Mouse (Mus musculus) liver, embryonic 16.5 days (tissue): ENCODE measurements around the gene Gm6993. TPM values are rescaled to one million over a fixed set of nuclear protein-coding genes. Genes with fewer than 3 reads are reported as not detected.

ENCODE experiments used
- ATAC-seq: fragments of 200-750 bp; cut with Nextera tagmentation; 2 replicates; pipeline ENCODE4 v1.8.0; 2017; ENCODE audit warnings: low read depth, mild to moderate bottlenecking, moderate number of reproducible peaks, moderate library complexity
- H3K27ac ChIP-seq: fragments of 300-500 bp; sonication (generic); 2 replicates; pipeline ENCODE4 v1.5.1; 2014; ENCODE audit warnings: mild to moderate bottlenecking, low read length
- H3K27me3 ChIP-seq: fragments of 300-500 bp; sonication (generic); 2 replicates; pipeline ENCODE4 v1.6.1; 2014; ENCODE audit warnings: low read depth, low read length, mixed read lengths; ENCODE audit not compliant: control insufficient read depth, insufficient read depth
- H3K36me3 ChIP-seq: fragments of 300-500 bp; sonication (generic); 2 replicates; pipeline ENCODE4 v1.6.1; 2014; ENCODE audit warnings: mild to moderate bottlenecking; ENCODE audit not compliant: control insufficient read depth, insufficient read depth
- H3K4me1 ChIP-seq: fragments of 300-500 bp; sonication (generic); 2 replicates; pipeline ENCODE4 v1.6.1; 2014; ENCODE audit warnings: low read depth, low read length, mixed read lengths; ENCODE audit not compliant: control insufficient read depth
- H3K4me2 ChIP-seq: fragments of 300-500 bp; sonication (generic); 2 replicates; pipeline ENCODE4 v1.6.1; 2014; ENCODE audit warnings: low read depth, low read length, mixed read lengths
- H3K4me3 ChIP-seq: fragments of 300-500 bp; sonication (generic); 2 replicates; pipeline ENCODE4 v1.5.1; 2014; ENCODE audit warnings: low read depth, mild to moderate bottlenecking, low read length
- H3K9ac ChIP-seq: fragments of 300-500 bp; sonication (generic); 2 replicates; pipeline ENCODE4 v1.6.1; 2014; ENCODE audit warnings: low read depth, low read length
- H3K9me3 ChIP-seq: fragments of 300-500 bp; sonication (generic); replicated peaks from 2 replicates; pipeline ENCODE4 v1.6.1; 2016; ENCODE audit warnings: low read length; ENCODE audit not compliant: control insufficient read depth
- WGBS: fragments of 180-500 bp; shearing (Covaris S2); extraction: QIAGEN DNeasy Blood & Tissue Kit; methylation state at CpG from one replicate; pipeline ENCODE4 v1.1.7; 2014; ENCODE audit not compliant: insufficient replicate concordance; 5-methylcytosine and 5-hydroxymethylcytosine counted together
- polyA plus RNA-seq: library from polyadenylated mRNA; unstranded; fragments of >200 nt; fragmentation: Nextera tagmentation; extraction: Ambion mirVana; gene quantifications from 2 replicates; pipeline ENCODE4 v1.2.1, GENCODE M21; 2015

Gm6993 gene
- polyA plus RNA-seq, 1 experiment from 2014 or later, result not detected

DNA sequence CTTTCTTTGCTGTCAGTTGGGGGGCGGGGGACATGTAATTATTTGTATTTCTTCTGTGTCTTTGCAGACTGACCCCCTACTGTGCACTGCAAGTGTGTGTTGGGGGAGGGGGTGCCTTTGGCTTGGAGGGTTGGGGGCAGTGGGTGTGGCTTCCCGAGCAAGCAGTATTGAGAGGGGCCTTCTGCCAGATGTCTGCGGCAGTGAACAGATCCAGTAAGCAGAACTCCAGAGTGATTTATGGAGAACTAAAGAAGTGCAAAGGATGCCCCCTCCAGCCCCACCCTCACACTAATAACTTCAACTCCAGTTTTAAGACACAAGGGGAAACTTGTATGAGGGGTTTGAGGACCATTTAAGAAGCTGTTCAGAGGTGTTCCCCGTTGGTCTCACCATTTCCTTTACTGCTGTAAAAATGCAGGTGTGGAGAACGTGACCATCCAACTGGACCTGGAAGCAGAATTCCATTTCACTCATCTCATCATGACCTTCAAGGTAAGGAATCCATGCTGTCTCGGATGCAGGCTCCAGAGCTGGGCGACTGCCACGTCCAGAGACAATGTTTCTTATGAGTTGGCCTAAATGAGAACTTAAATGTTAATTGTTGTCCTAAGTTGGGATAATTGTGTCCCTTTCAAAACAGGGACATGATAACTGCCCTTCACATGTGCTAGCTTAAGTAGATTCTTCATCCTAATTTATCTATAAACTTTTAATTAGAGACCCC is 31.6 kb downstream of the Gm6993 start:
- Histone ChIP-seq H3K27me3 (peaks cover 2% of the 10 kb centered on the region; the same call in 1 of the 2 replicates), H3K36me3 (no peaks in the 10 kb centered on the region), H3K4me2 (no peak overlapping the region), H3K4me3 (no peak overlapping the region), H3K9me3 (no peaks in the 10 kb centered on the region; the same call in 1 of the 2 replicates), H3K27ac (no peak overlapping the region), H3K4me1 (no peaks in the 10 kb centered on the region), H3K9ac (no peak overlapping the region)
- ATAC-seq, result no peak
- 52% methylated on average over 8 of the region's 8 CpGs for WGBS

DNA sequence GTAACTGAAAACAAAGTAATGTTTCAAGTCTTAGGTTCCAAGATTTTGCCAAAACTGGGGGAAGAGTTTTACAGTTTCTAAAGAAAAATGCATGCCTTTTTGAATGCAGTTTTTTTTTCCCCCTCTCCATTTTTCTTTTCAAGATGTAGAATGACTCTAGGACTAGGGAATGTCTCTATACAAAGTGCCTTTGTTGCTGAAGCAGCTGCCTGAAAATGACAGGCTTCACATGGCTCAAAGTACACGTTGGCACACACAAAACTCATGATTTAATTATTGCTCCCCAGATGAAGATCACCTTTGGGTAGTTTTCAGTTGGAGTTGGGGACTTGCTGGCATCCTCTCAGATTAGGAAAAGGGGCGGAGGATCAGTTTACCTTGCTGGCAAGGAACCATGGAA is 32.3 kb downstream of the Gm6993 start:
- no peak for ATAC-seq
- Histone ChIP-seq H3K36me3 (no peaks in the 10 kb centered on the region), H3K4me3 (no peak overlapping the region), H3K27me3 (no peaks in the 10 kb centered on the region), H3K4me1 (no peaks in the 10 kb centered on the region), H3K9me3 (no peaks in the 10 kb centered on the region; the same call in 1 of the 2 replicates), H3K27ac (no peak overlapping the region), H3K9ac (no peak overlapping the region), H3K4me2 (no peak overlapping the region)
- WGBS, result 57% methylated on average over 2 of the region's 2 CpGs

DNA sequence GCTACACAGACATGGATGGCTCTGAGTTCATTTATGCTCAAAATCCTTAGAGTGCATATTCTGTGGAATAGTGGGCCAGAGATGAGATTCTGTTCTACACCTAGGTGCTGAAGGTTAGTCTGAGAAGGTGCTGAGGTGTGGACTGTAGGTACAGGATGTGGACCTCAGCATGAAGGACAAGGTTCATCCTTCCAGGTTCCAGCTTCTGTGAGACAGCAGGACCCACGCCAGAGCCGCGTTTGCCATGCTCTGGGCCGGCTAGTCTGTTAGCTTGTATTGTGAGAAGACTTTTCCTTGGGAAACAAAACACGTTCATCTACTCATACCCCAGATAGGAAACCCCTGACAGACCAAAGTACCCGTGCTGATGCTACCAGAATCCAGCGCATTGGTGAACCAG is 33.1 kb downstream of the Gm6993 start:
- no peak for ATAC-seq
- Histone ChIP-seq H3K9ac (no peak overlapping the region), H3K36me3 (no peaks in the 10 kb centered on the region), H3K9me3 (no peaks in the 10 kb centered on the region; the same call in 1 of the 2 replicates), H3K27me3 (no peaks in the 10 kb centered on the region), H3K4me3 (no peak overlapping the region), H3K4me2 (no peak overlapping the region), H3K27ac (no peak overlapping the region), H3K4me1 (no peaks in the 10 kb centered on the region)
- WGBS, result 68% methylated on average over 7 of the region's 7 CpGs

DNA sequence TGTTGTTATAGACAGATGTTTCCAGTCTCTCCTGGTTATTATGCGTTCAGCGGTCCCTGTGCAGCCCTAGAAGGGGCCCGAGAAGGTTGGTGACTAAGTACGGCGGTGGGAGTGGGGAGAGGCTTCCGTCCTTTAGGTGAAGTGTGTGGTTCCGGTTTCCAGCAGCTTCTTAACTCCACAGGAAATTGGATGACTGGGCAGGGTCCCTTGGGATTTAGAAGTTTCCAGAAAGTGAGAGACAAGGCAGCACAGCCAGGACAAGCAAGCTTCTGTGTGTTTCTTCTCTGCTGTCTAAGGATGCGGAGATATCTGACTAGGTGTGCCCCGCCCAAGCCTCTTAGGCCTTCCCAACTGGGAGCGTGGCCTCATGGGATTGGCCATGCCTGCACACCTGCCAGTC is 34.8 kb downstream of the Gm6993 start:
- no peaks in the 10 kb centered on the region for H3K36me3 ChIP-seq
- no peaks in the 10 kb centered on the region for H3K9me3 ChIP-seq
- H3K4me3 ChIP-seq, result no peak overlapping the region
- 71% methylated on average over 10 of the region's 10 CpGs for WGBS
- H3K4me1 ChIP-seq, result no peaks in the 10 kb centered on the region
- H3K4me2 ChIP-seq, result no peak overlapping the region
- H3K9ac ChIP-seq, result no peak overlapping the region
- no peak overlapping the region for H3K27ac ChIP-seq
- no peaks in the 10 kb centered on the region for H3K27me3 ChIP-seq
- ATAC-seq, result no peak

DNA sequence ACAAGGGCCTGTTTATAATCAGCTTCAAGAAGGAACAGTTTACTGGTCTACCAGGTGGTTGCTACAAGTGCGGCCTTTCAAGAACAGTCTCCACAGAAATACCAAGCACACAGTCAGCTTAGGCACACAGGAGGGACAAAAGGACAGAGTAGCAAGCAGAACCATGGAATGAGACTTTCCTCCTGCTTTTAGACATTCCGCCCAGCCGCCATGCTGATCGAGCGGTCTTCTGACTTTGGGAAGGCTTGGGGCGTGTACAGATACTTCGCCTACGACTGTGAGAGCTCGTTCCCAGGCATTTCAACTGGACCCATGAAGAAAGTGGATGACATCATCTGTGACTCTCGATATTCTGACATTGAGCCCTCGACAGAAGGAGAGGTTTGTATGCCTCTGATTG is 37.7 kb downstream of the Gm6993 start:
- WGBS, result 72% methylated on average over 11 of the region's 11 CpGs
- Histone ChIP-seq H3K4me3 (no peak overlapping the region), H3K27me3 (no peaks in the 10 kb centered on the region), H3K4me2 (no peak overlapping the region), H3K4me1 (no peaks in the 10 kb centered on the region), H3K27ac (no peak overlapping the region), H3K9ac (no peak overlapping the region), H3K36me3 (no peaks in the 10 kb centered on the region), H3K9me3 (no peaks in the 10 kb centered on the region)
- no peak for ATAC-seq

DNA sequence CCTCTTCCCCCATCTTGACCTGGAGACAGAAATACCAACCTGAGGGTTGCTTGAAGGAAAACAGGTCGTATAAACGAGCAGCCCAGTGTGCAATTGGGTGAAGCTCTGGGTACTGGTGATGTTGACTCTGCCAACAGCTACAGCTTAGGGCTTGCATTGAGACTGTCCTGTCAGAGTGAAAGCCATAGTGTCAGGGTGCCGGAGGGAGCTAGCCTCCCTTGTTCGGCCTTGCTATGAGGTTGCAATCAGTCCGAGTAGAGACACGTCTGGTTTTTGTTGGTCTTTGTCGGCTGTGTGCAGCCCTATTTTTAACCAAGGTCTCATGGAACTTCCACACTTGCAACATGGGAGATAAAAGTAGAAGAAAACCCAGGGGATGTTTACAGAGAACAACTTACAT is 39.7 kb downstream of the Gm6993 start:
- H3K4me3 ChIP-seq, result no peak overlapping the region
- ATAC-seq, result no peak
- 60% methylated on average over 7 of the region's 7 CpGs for WGBS
- H3K4me2 ChIP-seq, result no peak overlapping the region
- H3K27me3 ChIP-seq, result no peaks in the 10 kb centered on the region
- H3K9me3 ChIP-seq, result no peaks in the 10 kb centered on the region
- H3K9ac ChIP-seq, result no peak overlapping the region
- H3K4me1 ChIP-seq, result no peaks in the 10 kb centered on the region
- no peak overlapping the region for H3K27ac ChIP-seq
- no peaks in the 10 kb centered on the region for H3K36me3 ChIP-seq

DNA sequence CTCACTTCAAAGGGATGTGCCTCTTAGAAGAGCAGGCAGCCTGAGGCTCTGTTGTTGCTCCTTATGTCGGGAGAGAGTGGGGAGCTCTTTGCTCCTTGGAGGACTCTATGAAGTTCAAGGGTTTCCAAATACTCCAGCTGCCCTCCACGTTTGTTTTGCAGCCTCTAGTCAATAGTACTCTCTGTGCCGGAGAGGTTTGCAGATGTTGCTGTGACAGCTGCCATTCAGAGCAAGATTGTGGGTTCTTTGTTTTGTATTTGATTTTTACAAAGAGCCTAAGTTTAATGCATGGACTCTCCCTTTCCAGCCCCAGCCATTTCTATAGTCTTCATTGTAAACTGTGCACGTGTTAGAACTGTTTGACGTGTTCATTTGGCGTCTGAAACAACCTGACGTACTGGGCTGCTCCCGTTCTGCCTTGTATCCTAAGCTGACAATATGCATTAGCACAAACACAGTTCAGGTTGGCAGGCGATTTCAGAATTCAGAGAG is 40.6 kb downstream of the Gm6993 start:
- Histone ChIP-seq H3K9me3 (no peaks in the 10 kb centered on the region), H3K9ac (no peak overlapping the region), H3K27me3 (no peaks in the 10 kb centered on the region), H3K36me3 (no peaks in the 10 kb centered on the region), H3K4me1 (no peaks in the 10 kb centered on the region), H3K4me2 (no peak overlapping the region), H3K4me3 (no peak overlapping the region), H3K27ac (no peak overlapping the region)
- no peak for ATAC-seq
- 51% methylated on average over 9 of the region's 9 CpGs for WGBS

DNA sequence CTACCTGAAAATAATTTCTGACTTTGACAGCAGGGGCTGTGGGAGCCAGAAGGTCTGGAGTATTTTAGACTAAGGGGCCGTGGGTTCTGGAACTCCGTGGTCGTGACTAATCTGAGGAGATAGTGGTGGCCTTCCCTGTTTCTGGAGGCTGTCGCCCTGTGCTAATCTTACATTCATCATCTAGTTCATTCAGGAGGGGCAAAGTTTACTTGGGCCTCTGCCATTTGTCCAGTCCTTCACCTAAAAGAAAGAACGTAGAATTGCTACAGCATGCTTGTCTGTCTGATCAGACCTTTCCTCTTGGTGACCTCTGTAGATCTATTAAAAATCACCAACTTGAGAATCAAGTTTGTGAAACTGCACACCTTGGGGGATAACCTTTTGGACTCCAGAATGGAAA is 41.7 kb downstream of the Gm6993 start:
- Histone ChIP-seq H3K9ac (no peak overlapping the region), H3K27ac (no peak overlapping the region), H3K4me2 (no peak overlapping the region), H3K36me3 (no peaks in the 10 kb centered on the region), H3K27me3 (no peaks in the 10 kb centered on the region), H3K9me3 (no peaks in the 10 kb centered on the region), H3K4me1 (no peaks in the 10 kb centered on the region), H3K4me3 (no peak overlapping the region)
- 57% methylated on average over 5 of the region's 5 CpGs for WGBS
- no peak for ATAC-seq

DNA sequence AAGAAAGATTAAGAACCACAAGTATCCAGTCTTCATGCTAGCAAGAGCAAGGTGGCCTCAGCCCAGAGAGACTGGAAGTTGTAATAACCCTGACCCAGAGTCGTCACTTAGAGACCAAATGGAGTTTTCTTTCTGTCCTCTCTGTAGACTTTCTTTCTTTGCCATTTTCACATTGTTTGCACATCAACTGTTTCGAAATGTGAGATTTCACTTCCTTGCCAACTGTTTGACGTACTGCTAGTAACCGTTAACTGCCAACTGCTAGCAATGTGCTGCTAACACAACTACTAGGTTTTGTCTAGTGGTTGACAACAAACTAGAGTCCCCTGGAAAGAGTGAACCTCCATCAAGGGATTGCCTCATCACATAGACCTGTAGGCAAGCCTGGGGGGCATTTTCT is 42.6 kb downstream of the Gm6993 start:
- no peaks in the 10 kb centered on the region for H3K36me3 ChIP-seq
- 51% methylated on average over 4 of the region's 4 CpGs for WGBS
- no peaks in the 10 kb centered on the region for H3K4me1 ChIP-seq
- no peak overlapping the region for H3K4me3 ChIP-seq
- no peaks in the 10 kb centered on the region for H3K27me3 ChIP-seq
- H3K27ac ChIP-seq, result no peak overlapping the region
- 0 out of 2 replicates have a peak, but pooled peaks have one; percentile 11 for ATAC-seq
- no peak overlapping the region for H3K9ac ChIP-seq
- no peaks in the 10 kb centered on the region for H3K9me3 ChIP-seq
- no peak overlapping the region for H3K4me2 ChIP-seq
